ENCODE assay signal across 10 mouse cellular contexts in genomic region chr9:13484267-13485240, GRCm38 (mm10). TPM values are rescaled to one million over a fixed set of nuclear protein-coding genes. Genes with fewer than 3 reads are reported as not detected.
DNase-seq lines count a peak whose midpoint lies in the region; ATAC-seq and TF ChIP-seq lines count a peak whose summit lies in the region.
"Had no signal": no experiment of that assay in that cellular context is flagged by ENCODE, and none has a peak within 500 bp of the region (broad histone marks: within the 10 kb centered on the region; RNA-seq: fewer than 3 reads in every experiment).

No protein-coding gene starts in this region.

- no peaks in the 10 kb centered on the region for H3K36me3 ChIP-seq in lung, embryonic 14.5 days (ENCODE audit: insufficient read depth)
- no peaks in the 10 kb centered on the region for H3K36me3 ChIP-seq in forebrain, postnatal 0 days (ENCODE audit: insufficient read depth)
- H3K36me3 ChIP-seq: hindbrain, embryonic 15.5 days had no signal

- no peak for DNase-seq in gastrocnemius, adult 2 months
- no peak for DNase-seq in gastrocnemius, postnatal 10 days
- DNase-seq in lung, embryonic 14.5 days = peak; percentile 79
- DNase-seq in lung, postnatal 14 days = no peak
- no peak for DNase-seq in forebrain, postnatal 0 days
- DNase-seq in skeletal muscle tissue, adult 2 months (ENCODE audit: low read depth, low spot score) = peak; percentile 30
- DNase-seq in spleen, postnatal 14 days (ENCODE audit: low spot score in 2 of 2) = no peak
- DNase-seq in cerebellum, adult 11-12 months = no peak

- peak overlapping the region; percentile 66 for H3K27ac ChIP-seq in gastrocnemius, adult 2 months
- peak overlapping the region; percentile 47 for H3K27ac ChIP-seq in lung, embryonic 14.5 days (ENCODE audit: low read depth)
- H3K27ac ChIP-seq in forebrain, postnatal 0 days (ENCODE audit: low read depth, low read length) = 0 out of 2 replicates have a peak overlapping the region, but pooled peaks have one; percentile 2
- H3K27ac ChIP-seq: hindbrain, embryonic 15.5 days had no signal

- ATAC-seq in lung, embryonic 14.5 days (ENCODE audit: insufficient read depth) = peak; percentile 41; the same call in 1 of the 2 replicates
- no peak for ATAC-seq in forebrain, postnatal 0 days

- TF ChIP-seq CTCF in gastrocnemius, adult 2 months (IDR thresholded peaks at IDR 0.05) = no peak
- no peak for TF ChIP-seq CTCF in lung, embryonic 14.5 days (IDR thresholded peaks at IDR 0.05; ENCODE audit: low read depth)
- TF ChIP-seq CTCF in forebrain, postnatal 0 days (IDR thresholded peaks at IDR 0.05; ENCODE audit: low read depth) = no peak

- H3K27me3 ChIP-seq in lung, embryonic 14.5 days (ENCODE audit: insufficient read depth, low read length) = no peaks in the 10 kb centered on the region
- H3K27me3 ChIP-seq in forebrain, postnatal 0 days (ENCODE audit: insufficient read depth, low read length) = no peaks in the 10 kb centered on the region
- H3K27me3 ChIP-seq: hindbrain, embryonic 15.5 days; megakaryocyte, embryonic 14.5 days had no signal

- peaks cover 34% of the 10 kb centered on the region for H3K4me1 ChIP-seq in lung, embryonic 14.5 days (ENCODE audit: insufficient read depth)
- H3K4me1 ChIP-seq in forebrain, postnatal 0 days (ENCODE audit: insufficient read depth) = no peaks in the 10 kb centered on the region

- no peak overlapping the region for H3K9ac ChIP-seq in lung, embryonic 14.5 days
- no peak overlapping the region for H3K9ac ChIP-seq in forebrain, postnatal 0 days
- H3K9ac ChIP-seq: hindbrain, embryonic 15.5 days had no signal

- peak overlapping the region; percentile 39 for H3K4me2 ChIP-seq in lung, embryonic 14.5 days
- no peak overlapping the region for H3K4me2 ChIP-seq in forebrain, postnatal 0 days (ENCODE audit: low read depth)
- H3K4me2 ChIP-seq: hindbrain, embryonic 15.5 days had no signal

- H3K9me3 ChIP-seq in lung, embryonic 14.5 days (ENCODE audit: low read depth, low read length) = no peaks in the 10 kb centered on the region
- no peaks in the 10 kb centered on the region for H3K9me3 ChIP-seq in forebrain, postnatal 0 days (ENCODE audit: low read length)
- H3K9me3 ChIP-seq: hindbrain, embryonic 15.5 days had no signal

- H3K4me3 ChIP-seq in gastrocnemius, adult 2 months = no peak overlapping the region; the same call in 1 of the 2 replicates
- H3K4me3 ChIP-seq in lung, embryonic 14.5 days (ENCODE audit: low read depth, low read length) = no peak overlapping the region
- H3K4me3 ChIP-seq in forebrain, postnatal 0 days (ENCODE audit: low read depth, low read length) = no peak overlapping the region
- H3K4me3 ChIP-seq: hindbrain, embryonic 15.5 days; megakaryocyte, embryonic 14.5 days had no signal

- 35% methylated on average over 12 of the region's 12 CpGs for WGBS in lung, embryonic 14.5 days
- 32% methylated on average over 12 of the region's 12 CpGs for WGBS in forebrain, postnatal 0 days

- intact Hi-C loops in gastrocnemius, adult 2 months (cut with DNase I) = no loop called here

RNA-seq across cellular contexts. Expression of gene Gm17571, which starts 38.0 kb away (rescaled TPM):
- not detected for total RNA-seq in gastrocnemius, adult 2 months (2021)
- not detected for total RNA-seq in gastrocnemius, postnatal 10 days (2021)
- polyA plus RNA-seq in lung, embryonic 14.5 days (2014; fragmentation: Nextera tagmentation; extraction: Ambion mirVana) = not detected in 2 replicates
- not detected in 2 replicates for total RNA-seq in forebrain, postnatal 0 days (2014; rRNA removed)
- not detected in 2 replicates for polyA plus RNA-seq in forebrain, postnatal 0 days (2015; fragmentation: Nextera tagmentation; extraction: Ambion mirVana)
- polyA plus RNA-seq: hindbrain, embryonic 15.5 days had no signal

Comparison
In these comparisons a context has a peak if more than half of its experiments do, and no peak if none do; other contexts are left out.
1. DNase-seq: peak in lung, embryonic 14.5 days (single experiment) and skeletal muscle tissue, adult 2 months (single experiment); none in gastrocnemius, adult 2 months (single experiment), gastrocnemius, postnatal 10 days (single experiment), lung, postnatal 14 days (single experiment), forebrain, postnatal 0 days (single experiment), spleen, postnatal 14 days (0 of 2) and cerebellum, adult 11-12 months (single experiment).
2. H3K27ac ChIP-seq: peak in every context shown above with its lines; median percentile 66 in gastrocnemius, adult 2 months; 47 in lung, embryonic 14.5 days; 2 in forebrain, postnatal 0 days.